Mouse (Mus musculus): ENCODE data around the gene Slc25a22. TPM values are rescaled to one million over a fixed set of nuclear protein-coding genes. Genes with fewer than 3 reads are reported as not detected.
"Not testable (repeated sequence)": the region's sequence is repeated elsewhere in the genome, so short reads cannot be mapped to it uniquely, and the experiment has no call there.

The Slc25a22 gene
- polyA plus RNA-seq, 1 experiment, result 328 TPM

- WGBS, result 90% methylated on average over 1 of the region's 1 CpGs
- TF ChIP-seq CTCF (IDR thresholded peaks at IDR 0.05; ENCODE audit: borderline replicate concordance, insufficient read depth, low read depth, low read length), result no peak
- no peak for TF ChIP-seq POLR2A (IDR thresholded peaks at IDR 0.05; ENCODE audit: borderline replicate concordance, insufficient read depth, low read length)
Measured at GRCm38 (mm10) chr7:141411667-141412066, 26.0 kb downstream of the Slc25a22 start.

GRCm38 (mm10) chr7:141410631-141411030, 27.1 kb downstream of the Slc25a22 start:
- Histone ChIP-seq H3K4me1 (ENCODE audit: control insufficient read depth, insufficient read depth, low read length) (peaks cover 12% of the 10 kb centered on the region), H3K4me3 (replicated peaks; ENCODE audit: insufficient read depth, low read depth, low read length) (no peak overlapping the region), H3K27ac (ENCODE audit: insufficient read depth, low read length) (no peak overlapping the region), H3K27me3 (ENCODE audit: control insufficient read depth, insufficient read depth, low read length) (no peaks in the 10 kb centered on the region)
- 70% methylated on average over 8 of the region's 8 CpGs for WGBS
- DNase-seq, result no peak
- TF ChIP-seq CTCF (IDR thresholded peaks at IDR 0.05; ENCODE audit: borderline replicate concordance, insufficient read depth, low read depth, low read length), result no peak
- TF ChIP-seq POLR2A (IDR thresholded peaks at IDR 0.05; ENCODE audit: borderline replicate concordance, insufficient read depth, low read length), result no peak

More at GRCm38 (mm10) chr7:141411667-141412066, 26.0 kb downstream of the Slc25a22 start:
- no peak for DNase-seq
- no peak overlapping the region for H3K4me3 ChIP-seq (replicated peaks; ENCODE audit: insufficient read depth, low read depth, low read length)
- H3K27me3 ChIP-seq (ENCODE audit: control insufficient read depth, insufficient read depth, low read length), result no peaks in the 10 kb centered on the region
- no peak overlapping the region for H3K27ac ChIP-seq (ENCODE audit: insufficient read depth, low read length)
- peaks cover 12% of the 10 kb centered on the region for H3K4me1 ChIP-seq (ENCODE audit: control insufficient read depth, insufficient read depth, low read length)

GRCm38 (mm10) chr7:141408833-141409232, 28.9 kb downstream of the Slc25a22 start:
- DNase-seq, result peak; percentile 94 to 97
- H3K27ac ChIP-seq (ENCODE audit: insufficient read depth, low read length), result peak overlapping the region; percentile 3; the same call in 1 of the 2 replicates
- H3K4me3 ChIP-seq (replicated peaks; ENCODE audit: insufficient read depth, low read depth, low read length), result no peak overlapping the region
- under 1% methylated on average over 11 of the region's 11 CpGs for WGBS
- no peaks in the 10 kb centered on the region for H3K27me3 ChIP-seq (ENCODE audit: control insufficient read depth, insufficient read depth, low read length)
- TF ChIP-seq POLR2A (IDR thresholded peaks at IDR 0.05; ENCODE audit: borderline replicate concordance, insufficient read depth, low read length) (no peak), CTCF (IDR thresholded peaks at IDR 0.05; ENCODE audit: borderline replicate concordance, insufficient read depth, low read depth, low read length) (peak; percentile 94)
- peaks cover 12% of the 10 kb centered on the region for H3K4me1 ChIP-seq (ENCODE audit: control insufficient read depth, insufficient read depth, low read length)

GRCm38 (mm10) chr7:141407670-141408069, 30.0 kb downstream of the Slc25a22 start:
- DNase-seq; H3K4me3 ChIP-seq (replicated peaks; ENCODE audit: insufficient read depth, low read depth, low read length); H3K27ac ChIP-seq (ENCODE audit: insufficient read depth, low read length); H3K27me3 ChIP-seq (ENCODE audit: control insufficient read depth, insufficient read depth, low read length): not testable (repeated sequence)
- 92% methylated on average over 7 of the region's 7 CpGs for WGBS
- peaks cover 12% of the 10 kb centered on the region for H3K4me1 ChIP-seq (ENCODE audit: control insufficient read depth, insufficient read depth, low read length)

GRCm38 (mm10) chr7:141405466-141405865, 32.2 kb downstream of the Slc25a22 start:
- 72% methylated on average over 4 of the region's 4 CpGs for WGBS
- no peak for DNase-seq
- TF ChIP-seq POLR2A (IDR thresholded peaks at IDR 0.05; ENCODE audit: borderline replicate concordance, insufficient read depth, low read length) (no peak), CTCF (IDR thresholded peaks at IDR 0.05; ENCODE audit: borderline replicate concordance, insufficient read depth, low read depth, low read length) (no peak)

GRCm38 (mm10) chr7:141403305-141403704, 34.4 kb downstream of the Slc25a22 start:
- H3K27me3 ChIP-seq (ENCODE audit: control insufficient read depth, insufficient read depth, low read length), result no peaks in the 10 kb centered on the region
- no peaks in the 10 kb centered on the region for H3K4me1 ChIP-seq (ENCODE audit: control insufficient read depth, insufficient read depth, low read length)
- peak; percentile 91 for TF ChIP-seq CTCF (IDR thresholded peaks at IDR 0.05; ENCODE audit: borderline replicate concordance, insufficient read depth, low read depth, low read length)
- TF ChIP-seq POLR2A (IDR thresholded peaks at IDR 0.05; ENCODE audit: borderline replicate concordance, insufficient read depth, low read length), result no peak
- H3K27ac ChIP-seq (ENCODE audit: insufficient read depth, low read length), result no peak overlapping the region
- peak; percentile 60 to 61 for DNase-seq
- no peak overlapping the region for H3K4me3 ChIP-seq (replicated peaks; ENCODE audit: insufficient read depth, low read depth, low read length)
- WGBS, result 19% methylated on average over 5 of the region's 5 CpGs

More at GRCm38 (mm10) chr7:141405466-141405865, 32.2 kb downstream of the Slc25a22 start:
- H3K4me3 ChIP-seq (replicated peaks; ENCODE audit: insufficient read depth, low read depth, low read length), result no peak overlapping the region
- peaks cover 12% of the 10 kb centered on the region for H3K4me1 ChIP-seq (ENCODE audit: control insufficient read depth, insufficient read depth, low read length)
- no peaks in the 10 kb centered on the region for H3K27me3 ChIP-seq (ENCODE audit: control insufficient read depth, insufficient read depth, low read length)
- H3K27ac ChIP-seq (ENCODE audit: insufficient read depth, low read length), result no peak overlapping the region

GRCm38 (mm10) chr7:141395348-141395747, 42.3 kb downstream of the Slc25a22 start:
- no peak overlapping the region for H3K27ac ChIP-seq (ENCODE audit: insufficient read depth, low read length)
- 71% methylated on average over 1 of the region's 1 CpGs for whole genome bisulfite sequencing
- TF ChIP-seq POLR2A (IDR thresholded peaks at IDR 0.05; ENCODE audit: borderline replicate concordance, insufficient read depth, low read length) (no peak), CTCF (IDR thresholded peaks at IDR 0.05; ENCODE audit: borderline replicate concordance, insufficient read depth, low read depth, low read length) (no peak)
- no peak overlapping the region for H3K4me3 ChIP-seq (replicated peaks; ENCODE audit: insufficient read depth, low read depth, low read length)
- H3K4me1 ChIP-seq (ENCODE audit: control insufficient read depth, insufficient read depth, low read length), result peaks cover 6% of the 10 kb centered on the region
- H3K27me3 ChIP-seq (ENCODE audit: control insufficient read depth, insufficient read depth, low read length), result no peaks in the 10 kb centered on the region
- no peak for DNase-seq

- WGBS, result 15% methylated on average over 6 of the region's 6 CpGs
- TF ChIP-seq POLR2A (IDR thresholded peaks at IDR 0.05; ENCODE audit: borderline replicate concordance, insufficient read depth, low read length) (no peak), CTCF (IDR thresholded peaks at IDR 0.05; ENCODE audit: borderline replicate concordance, insufficient read depth, low read depth, low read length) (peak; percentile 67)
Measured at GRCm38 (mm10) chr7:141394771-141395170, 42.9 kb downstream of the Slc25a22 start.

More at GRCm38 (mm10) chr7:141394771-141395170, 42.9 kb downstream of the Slc25a22 start:
- peaks cover 6% of the 10 kb centered on the region for H3K4me1 ChIP-seq (ENCODE audit: control insufficient read depth, insufficient read depth, low read length)
- DNase-seq, result peak; percentile 48 to 58
- no peak overlapping the region for H3K4me3 ChIP-seq (replicated peaks; ENCODE audit: insufficient read depth, low read depth, low read length)
- no peaks in the 10 kb centered on the region for H3K27me3 ChIP-seq (ENCODE audit: control insufficient read depth, insufficient read depth, low read length)
- no peak overlapping the region for H3K27ac ChIP-seq (ENCODE audit: insufficient read depth, low read length)

Data from cerebellum, adult 2 months (tissue).